15 mouse cellular contexts compared by ENCODE assay signal in genomic region chr8:121152394-121152793, GRCm38 (mm10). TPM values are rescaled to one million over a fixed set of nuclear protein-coding genes. Genes with fewer than 3 reads are reported as not detected.
DNase-seq lines count a peak whose midpoint lies in the region; ATAC-seq and TF ChIP-seq lines count a peak whose summit lies in the region.
"Had no signal": no experiment of that assay in that cellular context is flagged by ENCODE, and none has a peak within 500 bp of the region (broad histone marks: within the 10 kb centered on the region; RNA-seq: fewer than 3 reads in every experiment).

No protein-coding gene starts in this region.

- ATAC-seq in lung, embryonic 14.5 days (ENCODE audit: insufficient read depth): peak; percentile 91
- ATAC-seq in forebrain, embryonic 15.5 days (replicated peaks): no peak
- ATAC-seq in megakaryocyte, adult 5-6 weeks (ENCODE audit: poor library complexity, severe bottlenecking): no peak
- ATAC-seq: intestine, postnatal 0 days had no signal

- peaks cover 6% of the 10 kb centered on the region; the same call in 1 of the 2 replicates for H3K27me3 ChIP-seq in lung, embryonic 14.5 days (ENCODE audit: insufficient read depth, low read length)
- no peaks in the 10 kb centered on the region for H3K27me3 ChIP-seq in forebrain, embryonic 15.5 days

- 25% methylated on average over 12 of the region's 12 CpGs for WGBS in lung, embryonic 14.5 days
- 76% methylated on average over 12 of the region's 12 CpGs for WGBS in forebrain, embryonic 15.5 days

- DNase-seq in adrenal gland, postnatal 10 days: peak; percentile 16
- DNase-seq in adrenal gland, postnatal 4 days (ENCODE audit: low spot score in 2 of 2): no peak
- peak; percentile 18 for DNase-seq in ovary, adult 18-20 months (ENCODE audit: low spot score)
- no peak for DNase-seq in ovary, postnatal 36 days (ENCODE audit: low spot score)
- peak; percentile 86 for DNase-seq in lung, embryonic 14.5 days
- DNase-seq in cerebellum, adult 9-11 months: no peak
- DNase-seq: cerebellum, adult 11 months; right cerebral cortex, adult 18-20 months had no signal

- H3K4me3 ChIP-seq in lung, embryonic 14.5 days (ENCODE audit: low read depth, low read length): no peak overlapping the region
- H3K4me3 ChIP-seq in forebrain, embryonic 15.5 days: no peak overlapping the region
- H3K4me3 ChIP-seq: hindbrain, embryonic 10.5 days; left cerebral cortex, adult 2 months had no signal

- H3K9me3 ChIP-seq in lung, embryonic 14.5 days (ENCODE audit: low read depth, low read length): no peaks in the 10 kb centered on the region
- H3K9me3 ChIP-seq in forebrain, embryonic 15.5 days: no peaks in the 10 kb centered on the region
- H3K9me3 ChIP-seq: hindbrain, embryonic 10.5 days had no signal

- H3K36me3 ChIP-seq in lung, embryonic 14.5 days (ENCODE audit: insufficient read depth): no peaks in the 10 kb centered on the region
- H3K36me3 ChIP-seq in forebrain, embryonic 15.5 days: no peaks in the 10 kb centered on the region
- H3K36me3 ChIP-seq: hindbrain, embryonic 10.5 days had no signal

- 0 out of 2 replicates have a peak overlapping the region, but pooled peaks have one; percentile 3 for H3K27ac ChIP-seq in lung, embryonic 14.5 days (ENCODE audit: low read depth)
- H3K27ac ChIP-seq in forebrain, embryonic 15.5 days (replicated peaks): no peak overlapping the region
- H3K27ac ChIP-seq: hindbrain, embryonic 10.5 days; left cerebral cortex, adult 2 months had no signal

- no peak overlapping the region for H3K9ac ChIP-seq in lung, embryonic 14.5 days
- H3K9ac ChIP-seq in forebrain, embryonic 15.5 days (replicated peaks): no peak overlapping the region

- no peak overlapping the region for H3K4me2 ChIP-seq in lung, embryonic 14.5 days
- H3K4me2 ChIP-seq in forebrain, embryonic 15.5 days (replicated peaks): no peak overlapping the region
- H3K4me2 ChIP-seq: liver, embryonic 11.5 days; midbrain, embryonic 11.5 days had no signal

- no peaks in the 10 kb centered on the region for H3K4me1 ChIP-seq in lung, embryonic 14.5 days (ENCODE audit: insufficient read depth)
- no peaks in the 10 kb centered on the region for H3K4me1 ChIP-seq in forebrain, embryonic 15.5 days

- no peak for TF ChIP-seq CTCF in lung, embryonic 14.5 days (IDR thresholded peaks at IDR 0.05; ENCODE audit: low read depth)

RNA-seq across cellular contexts. Expression of gene Foxl1, which starts 24.7 kb away (rescaled TPM):
- under 1 TPM; 0.24 to 0.42 TPM for total RNA-seq in adrenal gland, postnatal 10 days (2021)
- 1 to 10 TPM; 1.2 to 1.8 TPM for total RNA-seq in adrenal gland, postnatal 4 days (2021)
- 6.8 and 7.9 TPM in 2 replicates for polyA plus RNA-seq in lung, embryonic 14.5 days (2014; fragmentation: Nextera tagmentation; extraction: Ambion mirVana)
- polyA plus RNA-seq in forebrain, embryonic 15.5 days (2015; fragmentation: Nextera tagmentation; extraction: Ambion mirVana): 0.10 and 0.18 TPM in 2 replicates
- total RNA-seq in megakaryocyte, adult 5-6 weeks (2015): not detected in 2 replicates
- not detected in 2 replicates for total RNA-seq in megakaryocyte, adult 5-6 weeks (2017)

RNA-seq across cellular contexts. Expression of gene Foxc2, which starts 36.4 kb away (rescaled TPM):
- total RNA-seq in adrenal gland, postnatal 10 days (2021): 1 to 10 TPM; 4.1 to 6.1 TPM
- total RNA-seq in adrenal gland, postnatal 4 days (2021): 10 to 100 TPM in 1 of 2 experiments, 1 to 10 TPM in 1; 9.8 to 15.2 TPM
- 1.1 and 1.9 TPM in 2 replicates for polyA plus RNA-seq in lung, embryonic 14.5 days (2014; fragmentation: Nextera tagmentation; extraction: Ambion mirVana)
- 1.6 and 2.0 TPM in 2 replicates for polyA plus RNA-seq in forebrain, embryonic 15.5 days (2015; fragmentation: Nextera tagmentation; extraction: Ambion mirVana)
- not detected in 2 replicates for total RNA-seq in megakaryocyte, adult 5-6 weeks (2015)
- not detected in 2 replicates for total RNA-seq in megakaryocyte, adult 5-6 weeks (2017)

RNA-seq across cellular contexts. Expression of gene Mthfsd, which starts 44.2 kb away (rescaled TPM):
- 10 to 100 TPM; 30.4 to 32.2 TPM for total RNA-seq in adrenal gland, postnatal 10 days (2021)
- total RNA-seq in adrenal gland, postnatal 4 days (2021): 10 to 100 TPM; 39.2 to 42.7 TPM
- 57.6 and 63.1 TPM in 2 replicates for polyA plus RNA-seq in lung, embryonic 14.5 days (2014; fragmentation: Nextera tagmentation; extraction: Ambion mirVana)
- polyA plus RNA-seq in forebrain, embryonic 15.5 days (2015; fragmentation: Nextera tagmentation; extraction: Ambion mirVana): 49.8 and 55.4 TPM in 2 replicates
- 11.0 and 12.6 TPM in 2 replicates for total RNA-seq in megakaryocyte, adult 5-6 weeks (2015)
- total RNA-seq in megakaryocyte, adult 5-6 weeks (2017): 7.1 and 13.1 TPM in 2 replicates

Comparison
In these comparisons a context has a peak if more than half of its experiments do, and no peak if none do; other contexts are left out.
1. DNase-seq: peak in adrenal gland, postnatal 10 days (single experiment), ovary, adult 18-20 months (single experiment) and lung, embryonic 14.5 days (single experiment); none in adrenal gland, postnatal 4 days (0 of 2), ovary, postnatal 36 days (single experiment) and cerebellum, adult 9-11 months (single experiment).
2. RNA of gene Foxc2, which starts 36.4 kb away (total RNA-seq): 9.8 to 15.2 TPM in adrenal gland, postnatal 4 days and 4.1 to 6.1 TPM in adrenal gland, postnatal 10 days; not detected in megakaryocyte, adult 5-6 weeks; every median in the first group is over 4 times any median in the second.